Mouse (Mus musculus) kidney, postnatal 14 days (tissue): Measurements from ENCODE around the gene Fmnl1.

ENCODE experiments used
- DNase-seq: peaks from one replicate; pipeline ENCODE4 v3.0.0; 2022; ENCODE audit warnings: mixed read lengths

The Fmnl1 gene

GRCm38 (mm10) chr11:103161449-103161848 lies 9.5 kb upstream of the Fmnl1 start:
- no peak for DNase-seq

GRCm38 (mm10) chr11:103162132-103162531 lies 8.8 kb upstream of the Fmnl1 start:
- no peak for DNase-seq

GRCm38 (mm10) chr11:103164391-103164790 lies 6.5 kb upstream of the Fmnl1 start:
- no peak for DNase-seq

- DNase-seq, result peak; percentile 80
Observed at GRCm38 (mm10) chr11:103168690-103169390, 2.1 kb upstream of the Fmnl1 start.

GRCm38 (mm10) chr11:103169664-103170063 lies 1.2 kb upstream of the Fmnl1 start:
- DNase-seq, result no peak

- no peak for DNase-seq
Observed at GRCm38 (mm10) chr11:103170111-103170493, 805 bp upstream of the Fmnl1 start.

GRCm38 (mm10) chr11:103171286-103171620 lies 346 bp downstream of the Fmnl1 start:
- DNase-seq, result no peak

- DNase-seq, result peak; percentile 74
Observed at GRCm38 (mm10) chr11:103171703-103172391, 940 bp downstream of the Fmnl1 start.

GRCm38 (mm10) chr11:103172392-103173040 lies 1.6 kb downstream of the Fmnl1 start:
- DNase-seq, result no peak

GRCm38 (mm10) chr11:103173041-103173770 lies 2.3 kb downstream of the Fmnl1 start:
- no peak for DNase-seq

GRCm38 (mm10) chr11:103173771-103174344 lies 3.0 kb downstream of the Fmnl1 start:
- no peak for DNase-seq

- no peak for DNase-seq
Observed at GRCm38 (mm10) chr11:103174411-103174832, 3.5 kb downstream of the Fmnl1 start.

- no peak for DNase-seq
Observed at GRCm38 (mm10) chr11:103174891-103175391, 4.0 kb downstream of the Fmnl1 start.

- DNase-seq, result no peak
Observed at GRCm38 (mm10) chr11:103175688-103176442, 5.0 kb downstream of the Fmnl1 start.

- DNase-seq, result no peak
Observed at GRCm38 (mm10) chr11:103176510-103176909, 5.6 kb downstream of the Fmnl1 start.

- DNase-seq, result no peak
Observed at GRCm38 (mm10) chr11:103177216-103177615, 6.3 kb downstream of the Fmnl1 start.

- no peak for DNase-seq
Observed at GRCm38 (mm10) chr11:103177815-103178485, 7.0 kb downstream of the Fmnl1 start.

- no peak for DNase-seq
Observed at GRCm38 (mm10) chr11:103178748-103179147, 7.8 kb downstream of the Fmnl1 start.

GRCm38 (mm10) chr11:103180426-103180825 lies 9.5 kb downstream of the Fmnl1 start:
- peak; percentile 68 for DNase-seq

- DNase-seq, result no peak
Observed at GRCm38 (mm10) chr11:103181349-103181748, 10.4 kb downstream of the Fmnl1 start.

GRCm38 (mm10) chr11:103181911-103182310 lies 11.0 kb downstream of the Fmnl1 start:
- DNase-seq, result peak; percentile 89
